Mouse (Mus musculus) cerebellum, postnatal 36 days (tissue): ENCODE data around the gene Lrriq1.

Experiments used
- DNase-seq, 2 experiments: peaks; one replicate each; pipeline ENCODE4 v3.0.0; 2021 to 2022; ENCODE audit warnings: mixed read lengths in 2 of 2

The Lrriq1 gene

GRCm38 (mm10) chr10:103028253-103029131 lies 207.6 kb downstream of the Lrriq1 start:
- DNase-seq = peak in 1 of 2 experiments; percentile 2

- DNase-seq = peak in 1 of 2 experiments; percentile 1
Measured at GRCm38 (mm10) chr10:103027931-103028252, 208.2 kb downstream of the Lrriq1 start.

GRCm38 (mm10) chr10:103027226-103027930 lies 208.7 kb downstream of the Lrriq1 start:
- DNase-seq = peak in 1 of 2 experiments; percentile 39

- DNase-seq = peak in 1 of 2 experiments; percentile 2
Measured at GRCm38 (mm10) chr10:103026636-103027225, 209.4 kb downstream of the Lrriq1 start.

- DNase-seq = no peak
Measured at GRCm38 (mm10) chr10:103002556-103002955, 233.6 kb downstream of the Lrriq1 start.

- DNase-seq = no peak
Measured at GRCm38 (mm10) chr10:103000902-103001301, 235.2 kb downstream of the Lrriq1 start.

GRCm38 (mm10) chr10:102999584-102999983 lies 236.5 kb downstream of the Lrriq1 start:
- no peak for DNase-seq
